Mouse (Mus musculus): ENCODE data around the gene Wipf3.

GRCm38 (mm10) chr6:54383893-54384524 is 45.4 kb upstream of the Wipf3 start:
- TF ChIP-seq MYOG (IDR thresholded peaks at IDR 0.05; ENCODE audit: control insufficient read depth in 1 of 3, insufficient read depth in 1 of 3, insufficient read length in 2 of 3, low read depth in 2 of 3) (no peak), MAX (IDR thresholded peaks at IDR 0.05; ENCODE audit: low read depth) (no peak), E2F4 (IDR thresholded peaks at IDR 0.05; ENCODE audit: insufficient read depth) (no peak), MYOD1 (IDR thresholded peaks at IDR 0.05; ENCODE audit: control insufficient read depth in 1 of 3, insufficient read length in 2 of 3, low read depth in 2 of 3) (no peak)
